Mouse (Mus musculus) natural killer cell, adult 2 months (primary cell): ENCODE measurements around the gene Vsx1.

Source experiments
- DNase-seq, 2 experiments: peaks; one replicate each; pipeline ENCODE4 v3.0.0; 2022; ENCODE audit warnings: low spot score in 2 of 2

The Vsx1 gene

GRCm38 (mm10) chr2:150667065-150667819, 21.9 kb downstream of the Vsx1 start:
- DNase-seq = peak; percentile 64 to 76

GRCm38 (mm10) chr2:150666723-150667064, 22.5 kb downstream of the Vsx1 start:
- no peak for DNase-seq

- no peak for DNase-seq
Measured at GRCm38 (mm10) chr2:150665534-150666451, 23.4 kb downstream of the Vsx1 start.

GRCm38 (mm10) chr2:150665006-150665405, 24.2 kb downstream of the Vsx1 start:
- no peak for DNase-seq

GRCm38 (mm10) chr2:150664152-150664920, 24.8 kb downstream of the Vsx1 start:
- DNase-seq = no peak

GRCm38 (mm10) chr2:150663255-150663654, 25.9 kb downstream of the Vsx1 start:
- no peak for DNase-seq

GRCm38 (mm10) chr2:150662007-150662406, 27.2 kb downstream of the Vsx1 start:
- DNase-seq = no peak

GRCm38 (mm10) chr2:150660668-150661451, 28.3 kb downstream of the Vsx1 start:
- no peak for DNase-seq

- DNase-seq = no peak
Measured at GRCm38 (mm10) chr2:150660049-150660448, 29.1 kb downstream of the Vsx1 start.

GRCm38 (mm10) chr2:150656975-150657768, 32.0 kb downstream of the Vsx1 start:
- no peak for DNase-seq

- DNase-seq = no peak
Measured at GRCm38 (mm10) chr2:150656112-150656511, 33.0 kb downstream of the Vsx1 start.

GRCm38 (mm10) chr2:150655290-150655689, 33.9 kb downstream of the Vsx1 start:
- DNase-seq = no peak

- DNase-seq = no peak
Measured at GRCm38 (mm10) chr2:150654814-150655213, 34.3 kb downstream of the Vsx1 start.

GRCm38 (mm10) chr2:150651366-150651765, 37.8 kb downstream of the Vsx1 start:
- DNase-seq = no peak

- DNase-seq = no peak
Measured at GRCm38 (mm10) chr2:150650511-150651074, 38.6 kb downstream of the Vsx1 start.

- DNase-seq = no peak
Measured at GRCm38 (mm10) chr2:150648300-150648895, 40.8 kb downstream of the Vsx1 start.

GRCm38 (mm10) chr2:150647681-150648299, 41.4 kb downstream of the Vsx1 start:
- DNase-seq = no peak

GRCm38 (mm10) chr2:150646411-150647121, 42.6 kb downstream of the Vsx1 start:
- no peak for DNase-seq

- DNase-seq = no peak
Measured at GRCm38 (mm10) chr2:150645225-150645624, 43.9 kb downstream of the Vsx1 start.
